Mouse (Mus musculus) lung, postnatal 25 days (tissue): ENCODE data around the gene 4930402F06Rik.

Source experiments
- DNase-seq: peaks from one replicate; pipeline ENCODE4 v3.0.0; 2022; ENCODE audit warnings: low spot score

The 4930402F06Rik gene

GRCm38 (mm10) chr2:35397096-35397495 is at the start of gene 4930402F06Rik:
Gene 4930402F06Rik (minus strand): TSS chr2:35397175.
- no peak for DNase-seq

GRCm38 (mm10) chr2:35446300-35446699 is 49.3 kb upstream of the 4930402F06Rik start:
- no peak for DNase-seq

GRCm38 (mm10) chr2:35445610-35446009 is 48.6 kb upstream of the 4930402F06Rik start:
- DNase-seq, result no peak

- DNase-seq, result no peak
Observed at GRCm38 (mm10) chr2:35444764-35445262, 47.8 kb upstream of the 4930402F06Rik start.

GRCm38 (mm10) chr2:35443981-35444763 is 47.2 kb upstream of the 4930402F06Rik start:
- no peak for DNase-seq

GRCm38 (mm10) chr2:35443325-35443724 is 46.4 kb upstream of the 4930402F06Rik start:
- no peak for DNase-seq

GRCm38 (mm10) chr2:35442079-35442478 is 45.1 kb upstream of the 4930402F06Rik start:
- no peak for DNase-seq

GRCm38 (mm10) chr2:35441419-35441818 is 44.4 kb upstream of the 4930402F06Rik start:
- DNase-seq, result no peak

GRCm38 (mm10) chr2:35440480-35440879 is 43.5 kb upstream of the 4930402F06Rik start:
- DNase-seq, result no peak

- DNase-seq, result no peak
Observed at GRCm38 (mm10) chr2:35437796-35438195, 40.8 kb upstream of the 4930402F06Rik start.

GRCm38 (mm10) chr2:35434576-35435123 is 37.7 kb upstream of the 4930402F06Rik start:
- DNase-seq, result no peak

GRCm38 (mm10) chr2:35433428-35433827 is 36.5 kb upstream of the 4930402F06Rik start:
- peak; percentile 58 for DNase-seq

- peak; percentile 76 for DNase-seq
Observed at GRCm38 (mm10) chr2:35432472-35432871, 35.5 kb upstream of the 4930402F06Rik start.

GRCm38 (mm10) chr2:35432011-35432410 is 35.0 kb upstream of the 4930402F06Rik start:
- DNase-seq, result peak; percentile 58

GRCm38 (mm10) chr2:35430806-35431205 is 33.8 kb upstream of the 4930402F06Rik start:
- no peak for DNase-seq

- no peak for DNase-seq
Observed at GRCm38 (mm10) chr2:35428615-35429300, 31.8 kb upstream of the 4930402F06Rik start.

GRCm38 (mm10) chr2:35427559-35427958 is 30.6 kb upstream of the 4930402F06Rik start:
- DNase-seq, result no peak

- DNase-seq, result no peak
Observed at GRCm38 (mm10) chr2:35423711-35424339, 26.9 kb upstream of the 4930402F06Rik start.

- no peak for DNase-seq
Observed at GRCm38 (mm10) chr2:35422384-35422783, 25.4 kb upstream of the 4930402F06Rik start.

- no peak for DNase-seq
Observed at GRCm38 (mm10) chr2:35420681-35421080, 23.7 kb upstream of the 4930402F06Rik start.

GRCm38 (mm10) chr2:35419671-35420070 is 22.7 kb upstream of the 4930402F06Rik start:
- no peak for DNase-seq

GRCm38 (mm10) chr2:35419243-35419642 is 22.3 kb upstream of the 4930402F06Rik start:
- no peak for DNase-seq
